Mouse (Mus musculus) CH12F3 (cell line): ENCODE results near the gene Itgb6.

Source experiments
- in situ Hi-C: fragments of 300-500 bp; cut with MboI; formaldehyde crosslinking; loops from 2 replicates; pipeline ENCODE4 v1.14.3; 2020; ENCODE audit warnings: low sequenced_read_pairs

Gene Itgb6

GRCm38 (mm10) chr2:60713857-60714256 is 8.6 kb downstream of the Itgb6 start:
- in situ Hi-C loops: no loop called here

- in situ Hi-C loops: no loop called here
These were observed 9.6 kb downstream of the Itgb6 start for GRCm38 (mm10) chr2:60712891-60713290.

- in situ Hi-C loops: no loop called here
These were observed 10.0 kb downstream of the Itgb6 start for GRCm38 (mm10) chr2:60712483-60712882.

- in situ Hi-C loops: no loop called here
These were observed 11.2 kb downstream of the Itgb6 start for GRCm38 (mm10) chr2:60711098-60711880.

- in situ Hi-C loops: no loop called here
These were observed 12.1 kb downstream of the Itgb6 start for GRCm38 (mm10) chr2:60710317-60710716.

GRCm38 (mm10) chr2:60708671-60709070 is 13.8 kb downstream of the Itgb6 start:
- in situ Hi-C loops: no loop called here

GRCm38 (mm10) chr2:60706866-60707265 is 15.6 kb downstream of the Itgb6 start:
- in situ Hi-C loops: no loop called here

- in situ Hi-C loops: no loop called here
These were observed 17.0 kb downstream of the Itgb6 start for GRCm38 (mm10) chr2:60705426-60705825.

DNA sequence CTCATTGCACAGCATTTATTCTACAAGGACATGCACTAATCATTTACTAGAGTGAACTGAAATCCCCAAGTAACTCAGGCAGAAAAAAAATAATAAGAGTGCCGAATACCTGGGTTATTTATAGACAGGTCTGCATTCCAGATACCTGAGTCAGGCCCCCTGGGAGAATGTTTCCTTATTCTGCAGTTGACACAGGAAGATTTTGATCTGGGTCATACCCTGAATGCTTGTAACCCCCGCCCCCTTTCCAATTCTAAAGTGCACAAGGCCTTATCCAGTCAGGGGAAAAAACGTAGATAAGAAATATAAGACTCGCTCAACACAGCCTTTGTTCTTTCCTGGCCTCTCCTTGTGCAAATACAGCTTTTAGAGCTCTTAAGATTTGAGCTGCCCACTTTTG is 19.1 kb downstream of the Itgb6 start:
- in situ Hi-C loops: no loop called here

DNA sequence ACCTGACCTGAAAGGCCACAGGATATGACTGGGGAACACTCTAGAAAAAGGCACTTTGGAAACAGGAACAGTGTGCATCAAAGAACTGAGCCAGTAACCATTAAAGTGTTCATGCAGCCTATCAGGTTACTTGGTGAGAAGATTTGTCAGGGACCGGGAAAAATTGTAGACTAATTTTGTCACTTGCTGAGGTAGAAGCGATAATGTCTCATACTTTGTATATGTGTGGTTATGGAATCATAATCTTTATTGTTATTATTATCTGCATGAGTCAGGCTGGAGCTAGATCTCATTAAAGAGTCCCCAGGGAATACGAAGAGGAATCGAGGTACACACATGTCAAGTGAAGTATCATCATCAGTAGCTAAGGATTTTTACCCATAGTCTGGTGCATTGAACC is 21.5 kb downstream of the Itgb6 start:
- in situ Hi-C loops: no loop called here

- in situ Hi-C loops: no loop called here
These were observed 22.4 kb downstream of the Itgb6 start for GRCm38 (mm10) chr2:60700013-60700412.

- in situ Hi-C loops: no loop called here
These were observed 22.9 kb downstream of the Itgb6 start for GRCm38 (mm10) chr2:60699591-60699990.

DNA sequence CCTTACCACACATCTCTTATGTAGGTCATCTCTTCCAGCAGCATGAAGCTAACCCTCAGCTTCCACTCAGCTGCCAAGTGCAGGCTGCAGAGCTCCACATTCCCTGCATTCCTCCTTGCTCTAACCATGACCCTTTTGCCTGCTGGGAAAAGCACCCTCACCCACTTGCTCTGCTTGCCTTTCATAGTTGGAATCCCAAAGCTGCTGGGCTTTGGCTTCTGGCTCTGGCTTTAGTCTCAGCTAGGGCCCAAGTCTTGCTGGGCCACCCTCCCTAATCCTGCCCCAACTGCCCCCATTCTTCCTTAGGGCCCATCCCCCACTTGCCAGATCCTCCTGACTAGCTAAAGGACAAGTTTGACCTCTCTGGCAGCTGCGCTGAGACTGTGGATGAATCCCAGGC is 24.3 kb downstream of the Itgb6 start:
- in situ Hi-C loops: no loop called here

- in situ Hi-C loops: no loop called here
These were observed 24.9 kb downstream of the Itgb6 start for GRCm38 (mm10) chr2:60697530-60697929.

DNA sequence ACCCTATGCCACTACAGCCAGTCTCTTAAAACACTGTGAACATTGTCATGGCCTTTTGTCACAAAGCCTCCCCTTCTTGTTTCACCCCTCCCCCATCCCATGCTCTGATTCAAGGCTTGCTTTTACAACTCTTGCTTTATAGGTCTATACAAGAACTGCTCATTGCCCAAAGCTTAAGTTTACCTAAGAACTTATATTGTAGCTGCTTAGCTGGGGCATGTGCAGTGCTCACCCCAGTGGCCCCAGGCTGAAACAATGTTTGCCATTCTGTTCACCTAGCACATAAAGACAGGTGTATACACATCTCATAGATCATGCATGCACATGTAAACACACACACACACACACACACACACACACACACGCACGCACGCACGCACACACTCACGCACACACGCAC is 25.9 kb downstream of the Itgb6 start:
- in situ Hi-C loops: no loop called here

DNA sequence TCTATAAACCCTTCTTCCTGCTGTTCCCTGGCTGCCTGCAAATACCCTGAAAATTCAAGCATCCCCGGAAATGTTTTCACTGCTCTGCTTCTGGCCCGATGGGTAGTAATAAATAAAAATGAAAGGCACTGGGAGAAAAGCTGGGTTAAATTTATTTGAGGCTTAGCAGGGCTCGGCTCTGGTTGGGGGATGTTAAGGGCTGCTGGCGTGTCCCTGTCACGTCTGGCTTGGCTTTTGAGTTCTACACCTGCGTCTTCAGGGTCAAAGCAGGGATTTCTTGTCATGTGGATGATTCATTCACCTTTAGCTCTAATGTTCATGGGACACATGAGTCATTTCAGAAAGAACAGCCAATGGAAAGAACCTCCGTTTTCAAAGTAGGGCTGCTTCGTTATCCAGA is 26.7 kb downstream of the Itgb6 start:
- in situ Hi-C loops: no loop called here

- in situ Hi-C loops: no loop called here
These were observed 27.9 kb downstream of the Itgb6 start for GRCm38 (mm10) chr2:60694563-60694962.

- in situ Hi-C loops: no loop called here
These were observed 30.2 kb downstream of the Itgb6 start for GRCm38 (mm10) chr2:60692239-60692638.

DNA sequence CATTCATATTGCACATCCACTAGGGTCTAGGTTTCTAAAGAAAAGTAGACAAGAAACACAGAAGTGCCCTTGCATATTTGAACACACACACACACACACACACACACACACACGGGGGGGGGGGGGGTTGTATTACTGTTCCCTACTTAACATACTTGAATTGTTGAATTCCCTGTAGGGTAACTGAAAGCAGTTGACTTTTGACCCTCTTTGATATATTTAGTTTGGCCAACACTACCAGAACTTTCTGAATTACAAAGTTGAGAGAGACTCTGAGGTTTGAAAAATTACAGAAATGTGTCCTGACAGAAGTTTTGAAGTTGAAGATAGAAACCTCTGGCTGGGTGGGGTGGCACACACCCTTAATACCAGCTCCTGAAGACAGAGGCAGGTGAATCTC is 32.2 kb downstream of the Itgb6 start:
- in situ Hi-C loops: no loop called here

GRCm38 (mm10) chr2:60688944-60689615 is 33.4 kb downstream of the Itgb6 start:
- in situ Hi-C loops: no loop called here

DNA sequence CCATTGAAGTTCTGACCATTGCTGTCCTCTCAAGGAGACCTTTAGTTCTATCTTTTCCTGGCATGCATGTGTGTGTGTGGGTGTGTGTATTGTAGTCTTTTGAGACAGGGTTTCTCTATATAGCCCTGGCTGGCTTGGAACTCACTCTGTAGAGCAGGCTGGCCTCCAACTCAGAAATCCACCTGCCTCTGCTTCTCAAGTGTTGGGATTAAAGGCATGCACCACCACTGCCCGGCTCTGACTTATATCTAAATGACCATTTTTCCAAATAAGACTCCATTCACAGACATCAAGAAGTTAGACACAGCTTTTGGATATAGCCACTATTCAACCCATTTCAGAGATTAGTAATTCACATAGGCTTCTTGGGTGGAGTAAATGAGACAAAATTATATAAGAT is 34.3 kb downstream of the Itgb6 start:
- in situ Hi-C loops: no loop called here

GRCm38 (mm10) chr2:60685973-60686372 is 36.5 kb downstream of the Itgb6 start:
- in situ Hi-C loops: no loop called here
